Mouse (Mus musculus) cortical plate, adult 2 months (tissue): ENCODE measurements around the gene Zfp992. TPM values are rescaled to one million over a fixed set of nuclear protein-coding genes. Genes with fewer than 3 reads are reported as not detected.
"Not testable (repeated sequence)": the region's sequence is repeated elsewhere in the genome, so short reads cannot be mapped to it uniquely, and the experiment has no call there.

ENCODE experiments used
- H3K27ac ChIP-seq: fragments of 200-500 bp; 2 replicates; pipeline ENCODE4 v1.5.1; 2012; ENCODE audit warnings: low read length, control low read depth, inconsistent platforms; ENCODE audit not compliant: insufficient read depth
- H3K4me1 ChIP-seq: fragments of 200-500 bp; 2 replicates; pipeline ENCODE4 v1.6.1; 2011; ENCODE audit warnings: low read length; ENCODE audit not compliant: control insufficient read depth, insufficient read depth
- H3K4me3 ChIP-seq: fragments of 200-500 bp; 2 replicates; pipeline ENCODE4 v1.5.1; 2011; ENCODE audit warnings: mild to moderate bottlenecking, low read length, control low read depth; ENCODE audit not compliant: insufficient read depth
- CTCF ChIP-seq: fragments of 200-500 bp; IDR thresholded peaks from 2 replicates; pipeline ENCODE4 v1.5.1; 2011; ENCODE audit warnings: mild to moderate bottlenecking, control low read depth, low read length; ENCODE audit not compliant: insufficient read depth; ENCODE audit errors: extremely low read depth
- POLR2A ChIP-seq: fragments of 200-500 bp; IDR thresholded peaks from 2 replicates; pipeline ENCODE4 v1.6.1; 2011; ENCODE audit warnings: mild to moderate bottlenecking, low read length, control low read depth; ENCODE audit not compliant: insufficient read depth; ENCODE audit errors: extremely low read depth
- polyA plus RNA-seq: library from polyadenylated mRNA; depleted of rRNA; stranded (reverse); fragments of >200 nt; gene quantifications from 2 replicates; pipeline ENCODE4 v1.2.3, GENCODE M21; 2012

Gene Zfp992
- polyA plus RNA-seq, 1 experiment = 0.52 TPM

GRCm38 (mm10) chr4:146483571-146484280 lies 34.9 kb downstream of the Zfp992 start:
- not testable (repeated sequence) for H3K27ac ChIP-seq, H3K4me1 ChIP-seq, H3K4me3 ChIP-seq

DNA sequence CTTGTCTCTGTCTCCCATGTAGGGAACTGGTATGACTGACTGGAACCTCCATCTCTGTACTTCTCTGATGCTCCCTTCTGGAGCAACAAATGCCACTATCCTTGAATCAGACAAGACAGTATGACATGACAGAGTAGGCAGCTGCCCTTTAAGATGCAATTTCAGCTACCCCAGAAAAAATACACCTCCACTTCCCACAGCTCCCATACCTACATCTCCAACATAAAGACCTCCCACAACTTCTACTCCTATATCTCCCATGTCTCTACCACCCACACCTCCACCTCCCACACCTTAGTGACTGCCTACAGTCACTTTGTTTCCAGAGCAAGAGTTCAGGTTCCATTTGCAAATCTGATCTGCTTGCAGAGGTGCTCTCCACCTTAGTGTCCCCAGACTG lies 35.9 kb downstream of the Zfp992 start:
- not testable (repeated sequence) for H3K27ac ChIP-seq, H3K4me1 ChIP-seq, H3K4me3 ChIP-seq

- not testable (repeated sequence) for H3K4me3 ChIP-seq, H3K27ac ChIP-seq, H3K4me1 ChIP-seq
These were observed 36.5 kb downstream of the Zfp992 start for GRCm38 (mm10) chr4:146485183-146485939.

DNA sequence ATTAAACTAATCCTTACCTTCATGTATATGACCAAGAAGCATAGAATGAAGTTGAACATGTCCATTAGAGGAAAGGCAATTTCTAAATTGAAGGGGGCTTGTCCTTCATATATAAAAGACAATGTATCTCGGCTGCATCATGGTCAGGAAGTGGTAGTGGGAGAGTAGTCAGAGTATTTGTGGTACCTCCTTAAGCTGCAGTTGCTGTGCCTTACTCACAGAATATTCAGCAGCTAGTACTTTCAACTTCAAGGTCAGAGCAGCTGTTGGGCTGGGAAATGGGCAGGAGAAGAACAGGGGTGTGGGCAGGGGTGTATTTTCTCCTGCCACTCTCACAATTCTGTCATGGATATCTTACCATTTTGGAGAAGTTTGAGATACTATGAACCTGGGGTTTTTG lies 37.9 kb downstream of the Zfp992 start:
- H3K27ac ChIP-seq, H3K4me3 ChIP-seq, H3K4me1 ChIP-seq: not testable (repeated sequence)

DNA sequence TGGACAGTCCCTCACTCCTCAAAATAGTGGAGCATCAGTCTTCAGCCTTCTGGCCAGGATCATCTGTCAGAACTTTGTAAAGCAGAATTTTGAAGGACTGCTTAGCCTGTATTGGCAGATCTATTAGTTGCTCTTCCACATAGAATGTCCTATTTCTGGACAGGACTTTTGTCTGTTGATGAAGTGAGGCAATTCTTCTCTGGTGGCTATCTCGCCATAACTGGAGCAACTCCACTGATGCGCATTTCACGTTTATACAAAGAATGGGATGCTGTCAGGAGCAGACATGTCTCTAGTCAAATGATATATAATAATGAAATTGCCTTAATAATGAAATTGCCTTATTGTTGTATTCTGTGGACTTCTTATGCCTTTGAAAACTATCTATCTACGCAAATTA lies 40.4 kb downstream of the Zfp992 start:
- H3K27ac ChIP-seq, H3K4me3 ChIP-seq, H3K4me1 ChIP-seq: not testable (repeated sequence)

DNA sequence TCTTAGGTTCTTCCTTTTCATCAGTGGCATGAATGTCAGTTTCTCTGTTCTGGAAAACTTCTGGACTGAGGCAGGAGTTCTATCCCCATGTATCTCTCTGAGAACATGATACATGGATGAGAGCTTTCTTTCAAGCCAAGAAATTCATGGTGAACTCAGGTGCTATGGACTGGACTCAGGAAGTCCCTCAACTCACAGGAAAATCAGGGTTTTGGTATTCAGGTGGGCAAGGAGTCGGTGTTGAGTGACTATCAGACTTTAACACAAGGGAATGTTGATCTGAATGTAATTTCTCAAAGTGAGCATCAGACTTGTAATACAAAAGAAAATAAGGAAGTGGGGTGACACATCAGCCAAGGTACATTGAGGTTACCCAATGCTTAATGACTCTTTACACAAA lies 43.2 kb downstream of the Zfp992 start:
- H3K4me1 ChIP-seq, H3K27ac ChIP-seq, H3K4me3 ChIP-seq: not testable (repeated sequence)

- TF ChIP-seq POLR2A (no peak), CTCF (no peak)
- Histone ChIP-seq H3K4me3 (no peak overlapping the region), H3K27ac (no peak overlapping the region), H3K4me1 (no peaks in the 10 kb centered on the region)
These were observed 43.6 kb downstream of the Zfp992 start for GRCm38 (mm10) chr4:146492439-146492838.

- TF ChIP-seq POLR2A = no peak
- TF ChIP-seq CTCF = no peak
- Histone ChIP-seq H3K4me1 (no peaks in the 10 kb centered on the region), H3K27ac (no peak overlapping the region), H3K4me3 (no peak overlapping the region)
These were observed 44.0 kb downstream of the Zfp992 start for GRCm38 (mm10) chr4:146492851-146493250.

GRCm38 (mm10) chr4:146493319-146493907 lies 44.6 kb downstream of the Zfp992 start:
- H3K4me3 ChIP-seq, H3K4me1 ChIP-seq, H3K27ac ChIP-seq: not testable (repeated sequence)

DNA sequence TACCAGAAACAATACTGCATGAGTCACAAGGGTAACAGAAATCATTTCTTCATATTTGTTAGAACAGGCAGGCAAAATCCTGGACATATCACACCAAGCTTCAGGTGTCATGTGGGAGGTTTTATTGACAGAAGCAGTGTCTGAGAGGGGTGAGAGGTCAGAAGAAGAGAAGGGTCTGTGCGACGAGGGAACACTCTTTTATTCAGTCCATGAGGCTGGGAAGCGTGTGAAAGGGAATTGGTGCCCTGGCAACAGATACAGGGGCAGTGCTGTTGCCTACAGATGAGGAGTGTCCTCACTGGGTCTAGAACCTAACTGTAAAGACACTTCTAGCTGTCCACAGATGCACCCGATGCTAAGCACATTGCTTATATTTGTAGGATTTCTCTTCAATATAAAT lies 46.2 kb downstream of the Zfp992 start:
- H3K4me1 ChIP-seq = no peaks in the 10 kb centered on the region
- no peak overlapping the region for H3K27ac ChIP-seq
- H3K4me3 ChIP-seq = no peak overlapping the region
- TF ChIP-seq POLR2A = no peak
- TF ChIP-seq CTCF = no peak

GRCm38 (mm10) chr4:146497695-146498275 lies 49.0 kb downstream of the Zfp992 start:
- H3K4me1 ChIP-seq, H3K4me3 ChIP-seq, H3K27ac ChIP-seq: not testable (repeated sequence)

GRCm38 (mm10) chr4:146501727-146502126 lies 52.9 kb downstream of the Zfp992 start, which contains the start of gene Zfp981:
TSS of gene Zfp981 (plus strand) at chr4:146502027.
- not testable (repeated sequence) for H3K27ac ChIP-seq

GRCm38 (mm10) chr4:146509029-146509428 lies 60.2 kb downstream of the Zfp992 start:
- not testable (repeated sequence) for H3K4me1 ChIP-seq

More at GRCm38 (mm10) chr4:146501727-146502126, 52.9 kb downstream of the Zfp992 start, which contains the start of gene Zfp981:
- H3K4me3 ChIP-seq, H3K4me1 ChIP-seq: not testable (repeated sequence)

GRCm38 (mm10) chr4:146511871-146512270 lies 63.0 kb downstream of the Zfp992 start:
- H3K27ac ChIP-seq, H3K4me1 ChIP-seq, H3K4me3 ChIP-seq: not testable (repeated sequence)

More at GRCm38 (mm10) chr4:146509029-146509428, 60.2 kb downstream of the Zfp992 start:
- H3K4me3 ChIP-seq, H3K27ac ChIP-seq: not testable (repeated sequence)
